Mouse (Mus musculus) thymus, postnatal 36 days (tissue): ENCODE data around the gene Haspin.

ENCODE experiments used
- DNase-seq, 2 experiments: peaks; one replicate each; pipeline ENCODE4 v3.0.0; 2022; ENCODE audit warnings: mixed read lengths in 2 of 2

Gene Haspin

DNA sequence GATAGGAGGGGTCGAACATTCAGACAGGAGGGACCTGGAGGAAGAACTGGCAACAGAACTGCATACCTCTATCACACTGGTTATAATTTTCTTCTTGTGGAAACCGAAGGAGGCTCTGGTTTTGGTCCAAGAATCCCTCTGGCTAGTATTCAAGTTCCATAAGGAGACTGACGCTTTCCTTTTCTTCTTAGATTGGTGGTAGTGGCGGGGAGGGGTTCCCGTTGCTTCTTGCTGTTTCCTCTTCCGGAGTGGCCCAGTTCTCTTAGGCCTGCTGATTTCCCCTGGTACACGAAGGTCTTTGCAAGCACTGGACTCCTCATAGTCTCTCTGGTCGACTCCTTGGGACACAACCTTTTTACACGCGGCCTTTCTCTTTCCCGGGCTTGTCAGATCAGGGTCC is 978 bp downstream of the Haspin start:
- peak in 1 of 2 experiments; percentile 20 for DNase-seq

DNA sequence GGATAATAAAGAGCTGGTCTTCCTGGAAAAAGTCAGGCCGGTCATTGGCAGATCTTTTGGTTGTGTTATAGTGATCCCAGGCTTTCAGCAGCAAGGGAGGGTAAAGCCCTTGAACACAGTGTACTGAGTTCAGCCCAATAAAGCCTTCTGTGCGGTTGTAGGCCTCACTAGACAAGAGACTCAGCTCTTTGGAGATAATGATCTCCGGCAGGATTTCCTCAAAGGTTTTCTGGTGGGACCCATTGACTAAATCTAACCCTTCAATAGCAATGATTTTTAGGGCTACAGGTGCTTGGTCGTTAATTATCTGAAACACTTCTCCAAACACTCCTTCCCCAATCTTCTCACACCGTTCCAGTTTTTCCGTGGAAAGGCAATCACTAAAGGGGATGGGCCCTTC is 1.5 kb downstream of the Haspin start:
- no peak for DNase-seq

DNA sequence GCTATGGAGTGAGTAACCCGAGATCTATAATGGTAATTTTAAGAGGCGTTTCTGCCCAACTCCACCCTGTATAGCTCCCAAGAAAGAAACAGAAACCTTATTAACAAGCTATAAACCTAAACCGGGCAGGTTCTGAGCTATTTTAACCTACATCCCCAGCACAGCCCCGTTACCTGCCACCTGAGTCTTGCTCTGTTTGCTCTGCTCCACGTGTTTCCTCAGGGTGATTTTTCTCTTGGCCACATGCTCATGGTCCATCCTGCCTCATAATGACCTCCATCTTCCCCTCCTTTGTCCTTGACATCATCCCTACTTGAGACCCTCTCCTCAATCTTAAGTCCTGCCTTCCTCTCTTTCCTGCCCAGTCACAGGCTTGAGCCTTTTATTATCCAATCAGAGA is 3.9 kb downstream of the Haspin start:
- DNase-seq: no peak

DNA sequence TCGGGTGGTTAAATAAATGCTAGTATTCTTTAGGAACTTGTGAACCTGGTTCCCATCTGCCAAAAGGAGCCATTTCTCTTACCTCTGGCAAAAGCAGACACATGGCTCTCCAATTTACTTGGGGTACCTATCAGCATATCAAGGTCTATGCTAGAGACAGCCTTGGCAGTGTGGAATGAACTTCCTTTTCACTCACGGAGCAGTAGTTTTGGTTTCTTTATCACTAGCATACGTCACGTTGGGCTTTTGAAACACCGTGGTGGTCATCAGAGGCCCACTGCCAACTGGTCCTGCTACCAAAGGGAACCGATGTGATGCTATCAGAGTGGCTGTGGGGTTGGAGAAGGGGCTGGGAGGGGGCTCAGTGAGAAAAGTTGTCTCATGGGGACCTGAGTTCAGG is 5.1 kb downstream of the Haspin start:
- no peak for DNase-seq

DNA sequence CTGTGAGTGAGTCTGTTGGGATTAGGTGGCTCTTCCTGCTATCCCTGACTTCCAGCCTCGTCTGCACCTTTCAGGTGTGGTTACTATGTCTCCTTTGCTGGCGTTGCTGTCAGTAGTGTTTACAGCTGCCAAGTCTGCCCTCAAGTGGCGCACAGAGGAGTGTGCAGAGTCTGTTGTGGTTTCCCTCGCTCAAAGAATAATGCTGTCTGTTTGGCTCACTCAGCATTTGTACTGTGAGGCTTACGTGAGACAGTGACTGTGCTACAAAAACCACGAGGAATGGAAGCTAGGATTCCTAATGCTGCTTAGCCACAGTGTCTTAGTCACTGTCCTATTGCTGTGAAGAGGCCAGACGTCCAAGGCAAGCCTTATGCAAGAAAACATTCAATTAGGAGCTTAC is 7.1 kb downstream of the Haspin start:
- peak; percentile 50 to 57 for DNase-seq

DNA sequence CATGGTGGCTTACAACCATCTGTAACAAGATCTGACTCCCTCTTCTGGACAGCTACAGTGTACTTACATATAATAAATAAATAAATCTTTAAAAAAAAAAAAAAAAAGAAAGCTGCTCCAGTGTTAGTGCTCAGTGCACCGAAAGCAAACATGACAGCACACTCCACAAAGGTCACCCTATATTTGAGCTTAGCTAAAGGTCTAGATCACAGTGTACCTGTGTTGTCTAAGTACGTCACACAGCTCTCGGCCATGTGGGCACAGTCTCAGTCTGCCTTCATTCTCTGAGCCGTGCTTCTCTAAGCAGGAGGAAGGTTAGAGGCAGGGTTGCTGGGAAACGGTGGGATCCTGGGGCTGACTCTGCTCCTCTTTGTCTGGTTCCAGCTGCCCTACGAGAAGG is 11.6 kb downstream of the Haspin start:
- no peak for DNase-seq

DNA sequence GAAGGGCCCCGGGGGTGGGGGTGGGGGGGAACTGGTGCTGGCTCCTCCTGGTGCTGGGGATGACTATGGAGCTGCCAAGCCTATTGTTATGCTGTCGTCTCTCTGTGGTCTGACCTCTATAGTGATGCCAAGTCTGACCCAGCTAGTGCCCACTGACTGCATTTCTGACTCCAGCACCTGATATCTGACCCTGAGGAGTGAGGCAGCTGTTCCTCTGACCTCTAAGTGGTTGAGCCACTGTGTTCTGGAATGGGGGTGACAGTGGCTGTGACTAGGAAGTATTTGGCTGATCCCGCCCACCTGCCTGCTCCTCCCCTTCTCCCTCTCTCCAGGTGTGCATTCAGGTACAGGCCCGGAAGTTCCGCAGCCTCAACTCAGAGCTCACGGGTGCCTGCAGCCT is 26.7 kb downstream of the Haspin start:
- DNase-seq: no peak

DNA sequence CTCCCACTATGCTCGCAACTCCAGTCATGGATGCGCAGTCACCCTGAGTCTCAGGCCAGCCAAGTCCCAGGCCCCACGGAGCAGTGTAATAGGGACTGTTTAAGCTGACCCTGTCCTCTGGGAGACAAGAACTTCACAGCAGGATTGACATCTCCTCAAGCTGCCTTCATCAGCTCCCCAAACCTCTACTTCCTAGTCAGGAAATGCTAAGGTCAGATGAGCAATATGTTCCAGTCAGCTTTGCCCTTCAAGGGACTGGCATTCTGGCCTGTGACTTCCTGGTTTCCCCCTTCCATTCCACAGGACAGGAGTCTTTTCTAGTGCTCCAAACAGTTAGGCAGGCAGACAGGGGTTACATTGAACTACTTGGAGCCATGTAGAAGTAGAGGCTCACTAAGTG is 28.2 kb downstream of the Haspin start:
- DNase-seq: no peak

DNA sequence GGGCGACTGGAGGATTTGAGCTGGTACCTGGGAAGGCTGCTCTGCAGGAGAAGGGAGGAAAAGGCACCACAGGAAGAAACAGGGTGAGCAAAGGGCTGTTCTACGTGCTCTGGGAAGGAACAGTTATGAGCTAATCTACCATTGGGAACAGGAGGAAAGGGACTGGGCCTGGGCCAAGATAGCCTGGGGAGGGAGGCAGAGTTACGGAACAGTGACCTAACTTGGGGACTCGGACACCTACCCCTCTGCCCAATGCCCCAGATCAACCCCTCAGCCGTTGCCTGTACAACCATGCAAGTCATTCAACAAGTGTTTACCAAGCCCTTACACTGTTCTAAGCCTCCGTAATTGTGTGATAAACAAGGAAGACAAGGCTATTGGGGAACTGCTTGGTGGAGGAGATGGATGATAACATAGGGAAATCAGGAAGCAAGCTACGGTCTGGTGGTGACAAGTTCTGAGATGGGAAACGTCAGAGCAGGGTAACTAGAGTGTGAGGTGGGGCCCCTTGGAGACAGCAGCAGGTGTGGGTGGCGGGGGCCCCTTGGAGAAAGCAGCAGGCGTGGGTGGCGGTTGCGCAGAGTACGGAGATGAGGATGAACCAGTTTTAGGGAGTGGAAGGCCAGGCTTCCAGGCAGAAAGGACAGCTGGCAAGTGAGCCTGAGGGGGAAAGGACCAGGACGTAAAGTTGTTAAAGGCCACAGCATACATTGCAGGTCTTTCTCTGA is 29.0 kb downstream of the Haspin start:
- DNase-seq: no peak

DNA sequence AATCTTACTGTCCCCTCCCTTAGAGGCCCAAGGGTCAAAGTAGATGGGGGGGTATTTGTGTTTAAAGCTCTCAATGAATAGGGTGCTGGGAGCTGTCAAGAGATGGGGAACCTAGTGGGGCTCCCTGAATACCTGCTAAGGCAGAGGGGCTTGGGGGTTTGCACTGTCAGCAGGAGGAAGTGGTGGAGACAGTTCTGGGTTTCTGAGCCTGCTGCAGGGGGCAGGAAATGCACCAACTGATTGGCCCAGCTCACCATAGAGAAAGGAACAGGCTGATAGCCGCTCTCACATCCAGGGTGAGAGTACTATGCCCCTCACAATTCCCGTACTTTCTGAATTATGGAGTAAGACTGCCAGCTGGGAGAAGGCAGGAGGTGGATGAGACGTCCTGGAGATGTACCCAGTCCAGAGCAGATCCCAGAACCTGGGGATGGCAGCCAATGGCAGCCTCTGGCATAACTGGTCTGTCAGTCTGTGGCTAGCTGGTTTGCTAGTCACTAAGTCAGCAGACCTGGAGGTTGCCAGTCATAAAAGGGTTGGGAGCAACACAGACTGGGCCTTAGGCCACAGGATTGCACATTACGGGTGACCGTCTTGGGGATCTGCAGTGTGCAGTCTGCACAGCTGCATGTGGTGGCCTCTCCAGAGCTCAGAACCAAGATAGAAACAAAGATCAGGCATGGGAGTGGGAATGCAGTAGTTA is 29.7 kb downstream of the Haspin start:
- peak; percentile 57 to 71 for DNase-seq

DNA sequence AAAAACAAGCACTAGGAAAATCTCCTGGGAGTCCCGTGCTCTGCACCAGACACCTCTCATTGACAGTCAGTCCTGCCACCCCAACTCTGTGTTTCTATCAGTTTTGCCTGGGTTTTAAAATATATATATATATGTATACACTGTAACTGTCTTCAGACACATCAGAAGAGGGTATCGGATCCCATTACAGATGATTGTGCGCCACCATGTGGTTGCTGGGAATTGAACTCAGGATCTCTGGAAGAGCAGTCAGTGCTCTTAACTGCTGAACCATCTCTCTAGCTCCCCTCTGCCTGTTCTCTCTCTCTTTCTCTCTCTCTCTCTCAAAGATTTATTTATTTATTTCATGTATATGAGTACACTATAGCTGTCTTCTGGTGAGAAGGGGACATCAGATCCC is 30.7 kb downstream of the Haspin start:
- DNase-seq: peak; percentile 60 to 67

DNA sequence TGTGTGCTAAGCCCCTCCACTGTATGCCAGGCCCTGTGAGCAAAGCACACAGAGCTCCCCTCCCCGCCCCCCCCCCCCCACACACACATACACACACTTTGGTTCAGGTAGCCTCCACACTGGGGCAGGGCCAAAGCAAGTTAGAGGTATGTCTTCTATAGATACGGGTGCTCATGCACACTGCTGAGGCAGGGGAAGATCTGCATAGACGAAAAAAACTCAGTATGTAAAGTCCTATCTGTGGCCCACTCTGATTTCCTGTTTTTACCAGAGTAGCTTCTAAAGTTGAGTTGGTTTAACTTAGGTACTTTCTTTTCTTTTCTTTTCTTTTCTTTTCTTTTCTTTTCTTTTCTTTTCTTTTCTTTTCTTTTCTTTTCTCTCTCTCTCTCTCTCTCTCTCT is 32.8 kb downstream of the Haspin start:
- DNase-seq: no peak

DNA sequence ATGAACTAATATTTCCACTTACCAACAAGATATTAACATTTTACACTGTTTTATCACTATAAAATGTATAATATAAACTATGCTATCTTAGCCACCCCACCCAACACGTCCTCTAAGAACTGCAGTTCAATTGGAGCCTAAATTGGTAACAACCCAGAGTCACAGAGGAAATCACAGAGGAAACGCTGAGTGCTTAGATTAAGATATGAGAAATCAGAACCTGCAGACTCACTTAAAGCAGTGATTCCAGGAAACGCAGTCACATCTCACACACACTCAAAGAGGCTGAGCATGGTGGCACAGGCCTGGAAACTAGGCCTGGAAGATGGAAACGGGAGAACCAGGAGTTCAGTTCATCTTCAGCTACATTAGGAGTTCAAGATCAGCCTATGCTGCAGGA is 36.8 kb downstream of the Haspin start:
- no peak for DNase-seq

DNA sequence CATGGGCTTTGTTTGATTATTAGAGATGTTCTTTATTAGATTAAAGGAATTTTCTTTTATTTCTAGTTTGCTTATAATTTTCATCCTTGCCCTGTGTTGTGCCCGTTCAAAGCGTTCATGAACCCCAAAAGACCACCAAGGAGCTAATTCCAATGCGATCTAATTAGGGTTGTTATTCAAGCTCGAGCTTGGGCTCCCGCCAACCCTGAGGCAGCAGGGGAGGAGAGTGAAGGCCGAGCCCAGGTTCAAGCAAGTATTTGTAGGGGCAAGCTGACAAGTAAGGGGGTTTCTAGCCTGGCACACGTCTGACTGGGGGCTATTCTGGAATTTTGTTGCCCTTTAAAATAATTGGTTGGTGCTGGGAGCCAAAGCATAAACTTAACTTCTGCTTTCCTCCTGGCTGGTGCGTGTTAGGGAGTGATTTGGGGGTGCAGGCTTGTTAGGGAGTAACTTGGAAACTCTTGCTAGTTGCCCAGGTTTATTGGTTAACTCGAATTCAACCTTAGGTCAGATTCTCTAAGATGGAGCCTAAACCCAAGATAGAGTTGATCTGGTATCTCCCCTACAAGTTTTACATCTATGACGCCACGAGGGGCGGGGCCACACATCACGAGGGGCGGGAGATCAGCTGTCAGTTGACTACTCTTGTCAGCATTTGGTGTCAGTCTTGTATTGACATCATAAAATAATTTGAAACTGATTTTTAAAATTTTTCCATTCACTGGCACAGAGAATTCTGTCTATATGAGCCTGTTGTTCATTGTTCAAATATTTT is 37.9 kb downstream of the Haspin start:
- no peak for DNase-seq

DNA sequence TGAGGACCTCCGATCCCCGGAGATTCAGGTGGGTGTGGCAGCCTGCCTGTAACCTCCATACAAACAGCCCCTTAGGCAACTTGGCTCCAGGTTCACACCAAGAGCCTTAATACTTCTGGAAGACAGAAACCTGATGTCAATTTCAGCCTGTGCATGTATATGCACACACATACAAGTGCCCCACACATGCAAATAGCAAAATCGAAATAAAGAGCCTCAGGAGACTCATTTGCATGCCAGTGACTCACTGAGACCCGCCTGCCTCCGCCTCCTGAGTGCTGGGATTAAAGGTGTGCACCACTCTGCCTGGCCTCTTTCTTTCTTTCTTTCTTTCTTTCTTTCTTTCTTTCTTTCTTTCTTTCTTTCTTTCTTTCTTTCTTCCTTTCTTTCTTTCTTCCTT is 39.2 kb downstream of the Haspin start:
- no peak for DNase-seq

DNA sequence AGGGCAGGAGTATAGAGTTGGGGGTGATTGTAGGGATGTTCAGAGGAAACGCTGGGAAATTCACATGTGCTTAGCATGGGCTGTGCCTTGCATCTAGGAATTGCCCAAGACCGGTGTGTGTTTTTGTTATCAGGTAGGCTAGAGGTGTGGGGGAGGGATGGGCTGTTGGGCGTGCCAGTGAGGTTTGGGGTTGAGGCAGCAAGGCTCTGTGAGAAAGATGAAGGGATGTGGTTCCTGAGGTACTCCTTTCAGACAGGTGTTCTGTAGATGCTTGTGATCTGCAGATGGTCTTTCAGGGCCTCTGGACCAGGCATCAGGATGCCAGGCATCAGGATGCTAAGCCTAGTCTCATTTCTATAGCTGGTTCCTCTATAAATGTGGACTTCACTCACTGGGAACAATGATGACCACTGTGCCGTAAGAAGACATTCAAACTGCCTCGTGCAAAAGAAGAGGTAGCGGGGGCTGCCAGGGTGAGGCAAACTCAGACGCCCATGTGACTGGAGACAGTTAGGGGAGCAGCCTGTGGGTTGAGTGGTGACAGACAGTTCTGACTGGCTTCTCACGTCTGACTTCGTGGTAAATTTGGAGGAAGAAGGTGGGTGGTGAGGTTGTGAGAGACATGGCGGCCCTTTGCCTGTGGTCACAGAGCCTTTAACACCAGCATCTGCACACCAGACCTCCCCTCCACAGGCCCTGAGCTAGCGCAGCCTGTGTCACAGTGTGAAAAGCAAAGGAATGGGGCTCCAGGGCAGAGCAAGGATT is 43.7 kb downstream of the Haspin start:
- peak; percentile 36 to 48 for DNase-seq

DNA sequence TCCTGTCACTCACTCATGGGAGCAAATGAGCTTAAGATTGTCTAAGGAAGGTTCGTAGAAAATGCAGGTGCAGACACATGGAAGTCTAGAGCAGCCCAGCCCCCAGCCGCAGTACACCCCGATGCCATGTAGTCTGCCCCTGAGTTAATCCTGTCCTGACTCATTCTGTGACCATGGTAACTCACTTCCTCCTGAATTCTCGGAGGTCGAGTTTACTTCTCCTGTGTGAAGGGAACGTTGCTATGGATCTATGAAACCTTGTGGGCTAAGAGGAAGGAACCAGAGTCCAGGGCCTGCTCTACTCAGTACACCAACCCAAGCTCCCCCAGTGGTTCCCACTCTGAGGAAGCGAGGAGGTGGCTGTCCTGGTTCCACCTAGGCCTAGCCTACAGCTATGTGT is 45.2 kb downstream of the Haspin start:
- DNase-seq: no peak

DNA sequence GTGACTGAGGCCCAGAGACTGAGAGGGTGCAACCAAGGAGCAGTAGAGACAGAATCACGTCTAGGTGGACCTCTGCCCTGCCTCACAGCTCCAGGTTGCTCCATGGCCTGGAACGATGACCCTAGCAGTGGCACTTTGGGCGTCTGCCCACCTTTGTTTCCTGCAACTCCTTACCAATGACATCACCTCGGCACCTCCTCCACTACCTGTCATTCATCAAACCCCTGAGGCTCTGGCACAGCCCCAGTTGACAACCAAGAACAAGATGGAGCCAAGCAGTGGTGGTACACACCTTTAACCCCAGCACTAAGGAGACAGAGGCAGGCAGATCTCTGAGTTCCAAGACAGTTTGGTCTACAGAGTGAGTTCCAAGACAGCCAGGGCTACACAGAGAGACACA is 46.0 kb downstream of the Haspin start:
- DNase-seq: no peak

DNA sequence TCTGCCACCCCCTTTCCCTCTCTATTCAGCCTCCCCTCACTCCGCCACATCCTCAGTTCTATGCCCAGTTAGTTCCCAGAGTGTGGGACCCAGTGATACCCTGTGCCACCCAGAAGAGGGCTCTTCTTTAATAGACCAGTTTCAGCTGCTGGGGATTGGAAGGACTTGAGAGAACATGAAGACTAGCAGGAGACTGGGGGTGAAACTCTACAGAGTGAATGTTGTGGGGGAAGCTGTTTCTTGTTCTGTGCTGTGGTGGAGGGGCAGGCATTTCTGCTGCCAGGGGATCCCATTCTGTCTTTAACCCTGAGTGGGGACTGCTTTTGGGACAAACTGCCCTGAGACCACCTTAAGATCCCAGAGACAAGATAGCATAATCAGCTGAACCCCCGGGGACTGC is 47.3 kb downstream of the Haspin start:
- DNase-seq: no peak

DNA sequence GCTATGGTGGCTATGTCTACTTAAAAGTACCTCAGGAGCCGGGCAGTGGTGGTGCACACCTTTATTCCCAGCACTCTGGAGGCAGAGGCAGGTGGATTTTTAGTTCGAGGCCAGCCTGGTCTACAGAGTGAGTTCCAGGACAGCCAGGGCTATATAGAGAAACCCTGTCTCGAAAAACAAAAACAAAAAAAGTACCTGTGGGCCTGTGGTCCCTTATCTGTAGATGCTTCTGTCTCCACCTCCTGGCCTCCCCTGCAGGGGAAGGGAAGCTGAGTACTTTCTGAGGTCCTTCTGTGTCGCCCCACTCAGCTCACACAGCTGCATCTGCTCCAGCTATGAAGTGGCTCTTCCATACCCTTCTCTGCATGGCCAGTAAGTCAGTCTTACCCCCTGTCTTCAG is 47.8 kb downstream of the Haspin start, which contains the start of gene Itgae:
Itgae (plus strand) TSS at position 301 of the 400 bp plus-strand sequence.
- no peak for DNase-seq

DNA sequence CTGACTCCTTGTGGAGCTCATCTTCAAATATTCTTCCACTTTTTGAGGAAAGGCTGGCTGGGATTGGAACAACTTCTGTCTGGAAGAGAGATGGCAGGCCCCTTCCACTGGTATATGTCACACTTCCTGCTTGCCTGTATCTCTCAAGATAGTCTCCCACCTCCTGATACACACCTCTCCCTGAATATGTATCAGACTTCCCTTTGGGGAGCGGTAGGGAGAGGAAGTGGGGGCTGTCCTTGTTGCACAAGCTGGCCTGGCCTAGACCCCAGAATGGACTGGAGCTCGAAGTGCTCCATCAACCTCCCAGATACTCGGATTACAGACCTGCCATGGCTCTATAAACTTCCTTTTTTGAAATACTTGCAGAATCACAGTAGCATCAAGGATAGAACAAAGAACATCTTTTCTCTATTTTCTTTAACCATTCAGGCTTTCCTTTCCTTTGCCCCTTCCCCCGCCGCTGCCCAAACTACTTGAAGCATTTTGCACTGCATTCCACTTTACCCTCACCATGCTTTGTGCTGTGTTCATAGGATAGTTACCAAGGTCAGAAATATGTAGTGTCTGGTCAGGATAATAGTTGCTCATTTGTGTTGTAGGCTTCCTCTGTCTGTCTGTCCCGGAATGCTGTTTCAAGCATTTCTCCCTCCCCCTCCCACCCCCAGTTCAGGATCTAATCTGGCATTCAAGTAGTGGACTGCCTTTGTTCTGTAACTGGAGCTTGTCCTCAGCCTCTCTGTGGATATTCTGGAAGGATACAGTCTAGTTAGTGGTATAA is 50.2 kb downstream of the Haspin start:
- DNase-seq: no peak
